In genomic region chr3:75556695-75557291, GRCm38 (mm10) we compare ENCODE assay signal across 8 mouse cellular contexts. TPM values are rescaled to one million over a fixed set of nuclear protein-coding genes. Genes with fewer than 3 reads are reported as not detected.
DNase-seq lines count a peak whose midpoint lies in the region; ATAC-seq lines count a peak whose summit lies in the region.

Gene Pdcd10, minus strand, starts transcription at chr3:75556856.

- under 1% methylated on average over 35 of the region's 35 CpGs for WGBS in hindbrain, embryonic 12.5 days

- no peaks in the 10 kb centered on the region for H3K36me3 ChIP-seq in hindbrain, embryonic 12.5 days

- DNase-seq in NIH3T3 (ENCODE audit: low read depth) = peak; percentile 100
- DNase-seq in cerebellum, postnatal 10 days = peak; percentile 100
- DNase-seq in frontal cortex, postnatal 10 days (ENCODE audit: low spot score in 2 of 2) = peak; percentile 99 to 100
- DNase-seq in layer of hippocampus, postnatal 14 days (ENCODE audit: low spot score in 2 of 2) = peak; percentile 97 to 100
- peak; percentile 100 for DNase-seq in lung, postnatal 14 days
- DNase-seq in retina, adult 2 months (ENCODE audit: low read depth, low spot score) = peak; percentile 100
- peak; percentile 100 for DNase-seq in thymus, postnatal 36 days

- H3K27me3 ChIP-seq in hindbrain, embryonic 12.5 days = no peaks in the 10 kb centered on the region

- peak; percentile 97 for ATAC-seq in hindbrain, embryonic 12.5 days (ENCODE audit: low FRiP score)

- peak within 1 kb of the TSS; percentile 81 for H3K4me2 ChIP-seq in hindbrain, embryonic 12.5 days (replicated peaks)

- peak within 1 kb of the TSS; percentile 88 for H3K27ac ChIP-seq in hindbrain, embryonic 12.5 days

- H3K4me3 ChIP-seq in hindbrain, embryonic 12.5 days = peak within 1 kb of the TSS; percentile 83

- peak within 1 kb of the TSS; percentile 93 for H3K9ac ChIP-seq in hindbrain, embryonic 12.5 days

- peaks cover 4% of the 10 kb centered on the region for H3K4me1 ChIP-seq in hindbrain, embryonic 12.5 days

- H3K9me3 ChIP-seq in hindbrain, embryonic 12.5 days (replicated peaks) = no peaks in the 10 kb centered on the region

RNA-seq across cellular contexts. Expression of gene Pdcd10, which starts in this region (rescaled TPM):
- polyA plus RNA-seq in hindbrain, embryonic 12.5 days (2016; fragmentation: Nextera tagmentation; extraction: Ambion mirVana) = 80.0 and 93.3 TPM in 2 replicates
- 10 to 100 TPM; 69.0 to 70.7 TPM for total RNA-seq in layer of hippocampus, postnatal 14 days (2021)

Comparison
In these comparisons a context has a peak if more than half of its experiments do, and no peak if none do; other contexts are left out.
1. Peak in every context shown above with its lines: DNase-seq, ATAC-seq, H3K4me3 ChIP-seq and H3K27ac ChIP-seq.